Mouse (Mus musculus): ENCODE data around the gene Ppm1m.
A peak's percentile ranks its signal among the peaks of the same experiment; 100 is the strongest.

The Ppm1m gene

GRCm38 (mm10) chr9:106220894-106221523 is 21.5 kb upstream of the Ppm1m start:
- DNase-seq (ENCODE audit: low spot score in 2 of 2), result no peak

GRCm38 (mm10) chr9:106216971-106217370 is 17.4 kb upstream of the Ppm1m start:
- DNase-seq (ENCODE audit: low spot score in 2 of 2), result no peak

GRCm38 (mm10) chr9:106215341-106216125 is 16.0 kb upstream of the Ppm1m start:
- DNase-seq (ENCODE audit: low spot score in 2 of 2), result no peak

GRCm38 (mm10) chr9:106212594-106212981 is 13.0 kb upstream of the Ppm1m start:
- DNase-seq (ENCODE audit: low spot score in 2 of 2), result no peak

- peak; percentile 76 to 84 for DNase-seq (ENCODE audit: low spot score in 2 of 2)
Observed at GRCm38 (mm10) chr9:106211680-106212593, 12.4 kb upstream of the Ppm1m start.

GRCm38 (mm10) chr9:106210853-106211609 is 11.5 kb upstream of the Ppm1m start:
- no peak for DNase-seq (ENCODE audit: low spot score in 2 of 2)

GRCm38 (mm10) chr9:106209954-106210353 is 10.4 kb upstream of the Ppm1m start:
- no peak for DNase-seq (ENCODE audit: low spot score in 2 of 2)

- DNase-seq (ENCODE audit: low spot score in 2 of 2), result no peak
Observed at GRCm38 (mm10) chr9:106208181-106208580, 8.6 kb upstream of the Ppm1m start.

- DNase-seq (ENCODE audit: low spot score in 2 of 2), result no peak
Observed at GRCm38 (mm10) chr9:106206515-106206914, 7.0 kb upstream of the Ppm1m start.

- DNase-seq (ENCODE audit: low spot score in 2 of 2), result no peak
Observed at GRCm38 (mm10) chr9:106205713-106206290, 6.3 kb upstream of the Ppm1m start.

- DNase-seq (ENCODE audit: low spot score in 2 of 2), result no peak
Observed at GRCm38 (mm10) chr9:106203990-106204851, 4.7 kb upstream of the Ppm1m start.

- DNase-seq (ENCODE audit: low spot score in 2 of 2), result peak; percentile 88 to 91
Observed at GRCm38 (mm10) chr9:106202819-106203636, 3.5 kb upstream of the Ppm1m start, which contains the start of gene Twf2. Gene Twf2 (plus strand): TSS chr9:106203108.

- DNase-seq (ENCODE audit: low spot score in 2 of 2), result no peak
Observed at GRCm38 (mm10) chr9:106201895-106202294, 2.3 kb upstream of the Ppm1m start.

GRCm38 (mm10) chr9:106198962-106199458 is 536 bp downstream of the Ppm1m start:
- peak; percentile 63 to 75 for DNase-seq (ENCODE audit: low spot score in 2 of 2)

GRCm38 (mm10) chr9:106197732-106198131 is 1.8 kb downstream of the Ppm1m start:
- DNase-seq (ENCODE audit: low spot score in 2 of 2), result no peak

GRCm38 (mm10) chr9:106197081-106197713 is 2.3 kb downstream of the Ppm1m start:
- DNase-seq (ENCODE audit: low spot score in 2 of 2), result no peak

GRCm38 (mm10) chr9:106195693-106196092 is 3.9 kb downstream of the Ppm1m start:
- no peak for DNase-seq (ENCODE audit: low spot score in 2 of 2)
